22 mouse cellular contexts compared by ENCODE assay signal in the genomic region with DNA sequence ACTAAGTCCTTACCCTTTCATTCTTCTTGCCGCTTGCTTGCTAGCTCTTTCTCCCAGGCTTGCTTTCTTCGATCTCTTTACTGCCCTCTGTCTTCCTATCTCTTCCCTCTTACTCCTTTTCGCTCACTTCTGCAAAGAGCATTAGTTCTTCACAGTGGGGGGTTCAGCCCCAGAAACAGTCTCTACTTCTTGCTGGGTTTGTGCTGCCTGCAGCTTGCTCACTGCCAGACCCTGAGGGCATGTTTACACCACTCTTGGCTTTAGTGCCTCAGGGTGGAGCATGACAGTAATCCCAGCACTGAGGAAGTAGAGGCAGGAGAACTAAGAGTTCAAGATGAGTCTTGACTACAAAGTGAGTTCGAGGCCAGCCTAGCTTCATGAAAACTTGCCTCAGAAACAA.
"Had no signal": no experiment of that assay in that cellular context is flagged by ENCODE, and none has a peak within 500 bp of the region (broad histone marks: within the 10 kb centered on the region; RNA-seq: fewer than 3 reads in every experiment).

No protein-coding gene starts in this region.

- H3K9ac ChIP-seq: limb, embryonic 12.5 days; limb, embryonic 15.5 days; liver, embryonic 14.5 days; liver, postnatal 0 days; lung, embryonic 15.5 days; midbrain, embryonic 13.5 days; neural tube, embryonic 12.5 days; neural tube, embryonic 15.5 days; stomach, embryonic 15.5 days had no signal

- H3K27me3 ChIP-seq: limb, embryonic 12.5 days; limb, embryonic 15.5 days; lung, embryonic 15.5 days; midbrain, embryonic 13.5 days; neural tube, embryonic 12.5 days; neural tube, embryonic 15.5 days; stomach, embryonic 15.5 days had no signal

- ATAC-seq: liver, postnatal 0 days; midbrain, embryonic 13.5 days had no signal

- H3K36me3 ChIP-seq: limb, embryonic 12.5 days; limb, embryonic 15.5 days; lung, embryonic 15.5 days; midbrain, embryonic 13.5 days; neural tube, embryonic 12.5 days; neural tube, embryonic 15.5 days; stomach, embryonic 15.5 days had no signal

- DNase-seq: kidney, adult 18-20 months; kidney, adult 9 months; kidney, postnatal 10 days; layer of hippocampus, postnatal 36 days; left cerebral cortex, postnatal 4 days; liver, postnatal 0 days; lung, postnatal 10 days; lung, postnatal 4 days; retina, postnatal 1 day; right cerebral cortex, postnatal 25 days; spleen, adult 18-20 months; thymus, adult 18-20 months; thymus, postnatal 36 days had no signal

- H3K27ac ChIP-seq: limb, embryonic 12.5 days; limb, embryonic 15.5 days; liver, embryonic 14.5 days; lung, embryonic 15.5 days; midbrain, embryonic 13.5 days; neural tube, embryonic 12.5 days; neural tube, embryonic 15.5 days; stomach, embryonic 15.5 days had no signal

- H3K9me3 ChIP-seq: limb, embryonic 12.5 days; limb, embryonic 15.5 days; lung, embryonic 15.5 days; midbrain, embryonic 13.5 days; neural tube, embryonic 12.5 days; neural tube, embryonic 15.5 days; stomach, embryonic 15.5 days had no signal

- H3K4me1 ChIP-seq: lung, embryonic 15.5 days; midbrain, embryonic 13.5 days; neural tube, embryonic 12.5 days; neural tube, embryonic 15.5 days; stomach, embryonic 15.5 days had no signal

- H3K4me3 ChIP-seq: limb, embryonic 12.5 days; limb, embryonic 15.5 days; lung, embryonic 15.5 days; midbrain, embryonic 13.5 days; neural tube, embryonic 12.5 days; neural tube, embryonic 15.5 days; stomach, embryonic 15.5 days had no signal

- H3K4me2 ChIP-seq: limb, embryonic 12.5 days; limb, embryonic 15.5 days; liver, embryonic 11.5 days; lung, embryonic 15.5 days; midbrain, embryonic 13.5 days; neural tube, embryonic 12.5 days; neural tube, embryonic 15.5 days; stomach, embryonic 15.5 days had no signal
